Mouse (Mus musculus) brain, embryonic 14.5 days (tissue): Measurements from ENCODE around the gene 9530053A07Rik.

Experiments
- CTCF ChIP-seq: fragments of 200-500 bp; IDR thresholded peaks from 2 replicates; pipeline ENCODE4 v1.5.1; 2012; ENCODE audit warnings: inconsistent platforms, mild to moderate bottlenecking, moderate library complexity, borderline replicate concordance; ENCODE audit not compliant: insufficient read depth, insufficient read length; ENCODE audit errors: extremely low read depth
- POLR2A ChIP-seq: fragments of 200-500 bp; IDR thresholded peaks from 2 replicates; pipeline ENCODE4 v1.6.1; 2012; ENCODE audit warnings: mild to moderate bottlenecking, inconsistent platforms, borderline replicate concordance; ENCODE audit not compliant: poor library complexity, insufficient read depth, insufficient read length, severe bottlenecking; ENCODE audit errors: extremely low read depth

- no peak for TF ChIP-seq CTCF
- no peak for TF ChIP-seq POLR2A
Measured at GRCm38 (mm10) chr7:28208988-28209508, 79.8 kb downstream of the 9530053A07Rik start.
